Mouse (Mus musculus) T-helper 2 cell (primary cell): ENCODE measurements at regions not wholly inside any gene's neighbourhood (a gene's known extent, or its start where the extent isn't known, plus 50 kb on each side); places are given as distances from the start of the nearest gene placed in this dataset.

ENCODE experiments used
- in situ Hi-C: fragments of 300-600 bp; cut with MboI, MseI; formaldehyde crosslinking; loops from one replicate; pipeline ENCODE4 v1.15.1; 2025; ENCODE audit warnings: high pct_unique_total_duplicates

DNA sequence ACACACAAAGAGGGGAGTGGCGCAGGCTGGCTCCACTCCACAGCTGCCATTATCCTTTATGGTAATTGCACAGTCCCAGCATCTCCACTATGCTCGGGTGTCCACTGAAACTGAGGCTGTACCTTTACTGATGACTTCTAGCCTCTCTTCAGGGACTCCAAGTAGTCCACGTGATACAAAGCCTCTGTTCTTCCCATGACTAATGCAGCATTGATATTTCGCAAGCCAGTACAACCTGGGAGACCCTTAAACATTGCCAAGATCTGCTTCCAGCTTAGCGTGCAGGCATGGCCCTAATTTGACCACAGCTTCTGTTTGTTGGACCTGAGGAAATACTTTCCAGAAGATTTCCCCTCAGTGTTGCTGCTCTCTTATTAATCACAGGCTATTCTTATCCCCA lies 215.8 kb downstream of the Galc start:
- in situ Hi-C loops = no loop called here

GRCm38 (mm10) chr12:98039677-98040076 lies 219.6 kb downstream of the Galc start:
- in situ Hi-C loops = no loop called here

DNA sequence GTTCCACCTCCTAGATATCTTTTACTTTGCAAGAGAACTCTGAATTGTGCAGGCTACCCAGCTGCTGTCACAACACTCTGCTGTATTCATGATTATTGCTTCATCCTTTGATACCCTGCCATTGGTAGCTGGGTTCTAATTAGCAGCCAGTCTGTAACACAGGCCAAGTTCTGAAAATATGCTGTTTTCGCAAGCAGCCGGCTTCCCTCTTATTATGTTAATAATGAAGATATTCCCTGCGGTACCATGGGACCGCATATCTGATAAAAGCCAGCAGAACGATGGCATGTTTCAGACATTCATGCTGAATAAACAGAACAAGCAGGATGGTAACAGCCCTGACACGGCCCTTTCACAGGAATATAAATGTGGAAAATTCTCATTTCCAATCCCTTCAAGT lies 235.6 kb downstream of the Galc start:
- in situ Hi-C loops = no loop called here

- in situ Hi-C loops = no loop called here
Observed at GRCm38 (mm10) chr12:98014607-98015278, 244.5 kb downstream of the Galc start.

- in situ Hi-C loops = no loop called here
Observed at GRCm38 (mm10) chr12:98009175-98009574, 250.1 kb downstream of the Galc start.

- in situ Hi-C loops = no loop called here
Observed at GRCm38 (mm10) chr12:98005671-98006469, 253.4 kb downstream of the Galc start.

- in situ Hi-C loops = no loop called here
Observed at GRCm38 (mm10) chr12:98002217-98002616, 257.0 kb downstream of the Galc start.

GRCm38 (mm10) chr12:97994884-97995283 lies 264.4 kb downstream of the Galc start:
- in situ Hi-C loops = no loop called here

DNA sequence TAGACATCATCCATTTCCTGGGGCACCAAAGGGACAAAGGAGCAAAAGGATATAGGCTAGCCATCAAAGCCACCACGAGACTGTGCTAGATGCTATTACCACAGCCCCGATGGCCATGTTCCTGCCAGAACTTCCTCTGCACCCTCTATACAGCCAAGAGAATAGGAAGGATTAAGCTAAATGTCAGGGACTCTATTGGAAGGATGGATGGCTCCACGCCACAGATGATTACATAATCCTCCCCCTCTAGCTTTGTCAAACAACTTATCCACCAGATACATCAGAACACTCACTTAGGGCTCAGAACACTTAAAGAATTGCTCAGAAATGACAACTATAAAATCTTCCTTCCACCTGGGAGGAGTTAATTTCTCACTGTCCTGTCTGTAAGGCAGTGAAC lies 265.3 kb downstream of the Galc start:
- in situ Hi-C loops = no loop called here

GRCm38 (mm10) chr12:97983390-97983789 lies 275.9 kb downstream of the Galc start:
- in situ Hi-C loops = no loop called here

- in situ Hi-C loops = no loop called here
Observed at GRCm38 (mm10) chr12:97978668-97979067, 280.6 kb downstream of the Galc start.

- in situ Hi-C loops = no loop called here
Observed at GRCm38 (mm10) chr12:97978178-97978651, 281.0 kb downstream of the Galc start.

DNA sequence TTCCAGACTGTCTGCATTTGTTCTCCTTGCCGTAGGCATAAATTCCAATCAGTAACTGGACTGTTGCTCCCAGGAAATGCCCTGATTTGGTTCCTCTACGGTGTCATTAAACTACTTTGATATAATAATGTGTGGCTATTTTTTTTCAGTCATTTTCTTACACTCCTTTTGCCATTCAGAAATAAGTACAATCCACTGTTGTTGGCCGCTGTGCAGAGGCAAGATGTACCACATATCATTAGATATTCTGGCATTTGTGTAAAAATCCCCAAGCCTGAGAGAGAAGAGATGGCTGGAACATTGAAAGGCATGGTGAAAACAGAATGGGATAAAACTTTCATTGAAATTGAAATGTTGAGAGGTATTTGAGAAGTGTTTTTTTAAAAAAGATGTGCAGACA lies 281.6 kb downstream of the Galc start:
- in situ Hi-C loops = no loop called here

DNA sequence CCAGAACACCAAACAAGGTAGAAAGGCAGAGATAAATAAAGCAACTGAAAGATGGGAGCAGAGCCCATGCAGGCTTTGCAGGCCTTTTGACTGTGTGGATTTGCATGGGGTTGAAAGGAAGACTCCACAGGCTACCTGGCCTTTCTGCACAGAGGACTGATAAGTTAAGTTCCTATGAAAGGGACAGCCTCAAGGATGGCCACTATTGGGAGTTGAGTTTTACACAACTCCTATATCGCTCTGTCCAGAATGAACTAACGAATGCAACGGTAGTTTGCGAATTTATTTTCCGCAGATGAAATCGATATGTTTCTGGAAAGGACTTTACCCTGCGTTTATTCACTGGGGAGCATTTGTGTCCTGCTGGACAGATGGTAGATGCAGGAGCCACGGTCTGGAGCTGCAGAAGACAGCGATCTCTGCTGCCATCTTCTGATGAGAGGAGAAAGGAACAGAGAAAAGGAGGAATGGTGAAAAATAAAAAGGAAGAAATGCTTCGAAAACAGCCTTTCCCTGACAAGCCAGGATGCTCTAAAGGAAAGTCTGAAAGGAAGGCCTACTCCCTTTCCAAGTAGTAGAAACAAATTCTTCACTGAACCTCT lies 285.2 kb downstream of the Galc start:
- in situ Hi-C loops = no loop called here

- in situ Hi-C loops = no loop called here
Observed at GRCm38 (mm10) chr12:97957201-97957600, 302.1 kb downstream of the Galc start.

DNA sequence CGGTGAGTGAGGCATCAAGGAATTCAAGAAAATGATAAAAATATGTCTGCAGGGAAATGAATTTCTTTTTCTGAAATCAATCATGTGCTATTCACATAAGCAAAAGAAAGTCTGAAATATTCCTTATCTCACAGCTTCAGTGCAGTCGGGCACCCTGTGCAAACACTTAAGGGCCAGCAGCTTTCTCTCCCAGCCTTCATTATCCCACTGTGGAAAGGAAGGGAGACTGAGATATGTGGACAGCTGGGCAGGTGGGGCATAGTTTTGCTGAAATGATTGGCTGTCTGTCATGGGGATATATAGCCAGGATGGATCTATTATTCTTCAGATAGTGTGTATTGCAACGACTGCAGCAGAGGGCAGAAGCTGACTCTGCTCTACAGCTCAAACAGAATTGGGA lies 305.9 kb downstream of the Galc start:
- in situ Hi-C loops = no loop called here

DNA sequence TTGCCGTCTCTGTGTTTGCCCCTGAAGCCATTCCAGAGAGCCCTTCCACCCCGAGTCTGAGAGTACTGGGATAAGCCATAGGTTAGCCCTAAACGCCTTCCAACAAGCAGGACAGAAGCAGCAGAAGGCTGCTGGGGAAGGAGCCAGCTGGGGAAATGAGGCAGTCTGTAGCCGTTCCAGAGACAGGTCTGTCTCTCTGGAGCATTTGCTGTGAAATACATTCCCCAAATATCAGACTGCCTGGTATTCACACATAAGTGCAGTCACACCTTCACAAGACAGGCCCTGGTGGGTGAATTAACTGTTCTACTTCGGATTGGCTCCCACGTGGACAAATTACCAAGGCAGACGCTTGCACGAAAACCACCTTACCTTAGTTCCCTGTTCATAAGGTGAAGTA lies 307.1 kb downstream of the Galc start:
- in situ Hi-C loops = no loop called here

DNA sequence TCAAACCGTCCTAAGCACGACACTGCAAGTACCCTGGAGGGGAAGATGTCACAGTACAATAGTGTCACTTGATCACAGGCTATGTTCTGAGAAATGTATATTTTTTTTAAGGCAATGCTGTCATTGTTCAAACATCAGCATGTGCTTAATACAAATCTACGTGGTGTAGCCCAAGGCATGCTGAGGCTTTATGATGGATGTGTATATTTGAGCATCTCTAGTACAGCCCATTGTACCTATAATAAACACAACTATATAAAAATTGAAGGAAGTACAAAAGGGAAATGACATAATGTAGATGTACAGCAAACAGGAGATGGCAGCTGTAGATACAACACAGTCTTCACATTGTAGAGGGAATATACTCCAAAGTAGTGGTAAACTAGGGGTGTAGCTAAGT lies 309.2 kb downstream of the Galc start:
- in situ Hi-C loops = no loop called here

DNA sequence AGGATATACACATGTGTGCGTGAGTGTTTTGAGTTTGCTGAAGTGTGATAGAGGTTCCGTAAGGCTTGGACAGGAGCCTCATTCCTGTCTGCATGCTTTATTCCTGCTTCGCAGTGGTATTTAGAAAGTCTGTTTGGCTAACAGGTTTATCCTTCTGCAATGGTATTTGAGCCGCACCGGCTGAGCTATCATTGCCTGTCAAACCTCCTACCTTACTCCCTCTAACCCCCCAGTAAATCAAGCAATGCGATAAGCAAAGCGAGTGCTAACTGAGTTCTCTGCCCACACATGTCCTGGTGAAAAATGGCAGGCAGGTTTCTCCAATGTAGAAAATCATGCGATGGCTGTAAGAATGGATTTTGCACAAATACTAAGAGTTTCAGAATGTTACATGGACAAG lies 311.8 kb downstream of the Galc start:
- in situ Hi-C loops = no loop called here

DNA sequence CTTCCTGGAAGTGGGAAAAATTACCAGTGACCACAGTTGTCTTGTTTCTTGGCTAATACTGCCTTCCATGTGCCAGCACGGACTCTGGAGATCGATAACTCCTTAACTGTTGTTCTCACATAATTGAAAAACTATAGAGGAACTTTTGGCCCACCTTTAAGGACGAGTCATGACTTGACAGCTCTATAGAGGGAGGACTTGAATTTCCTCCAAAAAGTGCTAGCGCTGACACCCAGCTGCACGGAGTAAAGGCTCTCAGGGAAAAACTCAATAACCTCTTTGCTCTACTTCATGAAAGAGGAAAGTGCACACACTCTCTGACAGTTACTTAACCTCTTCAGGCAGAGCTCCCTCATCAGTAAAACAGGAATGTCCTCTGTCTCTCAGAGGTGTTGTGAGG lies 320.9 kb downstream of the Galc start:
- in situ Hi-C loops = no loop called here

GRCm38 (mm10) chr12:97929877-97930276 lies 329.4 kb downstream of the Galc start:
- in situ Hi-C loops = no loop called here

DNA sequence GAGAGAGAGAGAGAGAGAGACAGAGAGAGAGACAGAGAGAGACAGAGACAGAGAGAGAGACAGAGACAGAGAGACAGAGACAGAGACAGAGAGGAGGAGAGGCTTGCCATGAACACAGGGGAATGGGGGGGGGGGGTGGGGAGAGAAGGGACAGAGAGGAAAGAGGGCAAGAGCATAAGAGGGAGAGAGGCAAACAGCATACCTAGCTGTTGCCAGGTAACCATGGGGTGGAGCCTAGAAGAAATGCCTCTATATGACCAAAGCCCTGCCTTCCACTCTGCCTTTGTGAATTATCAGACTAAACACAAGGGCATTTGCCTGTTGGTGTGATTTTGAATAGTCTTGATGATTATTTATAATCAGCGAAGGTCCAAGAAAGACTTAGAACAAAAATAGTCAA lies 332.2 kb downstream of the Galc start:
- in situ Hi-C loops = no loop called here
